Mouse (Mus musculus) liver, embryonic 14.5 days (tissue): ENCODE results near the gene Ankfy1.
A peak's percentile ranks its signal among the peaks of the same experiment; 100 is the strongest.

Experiments used
- CTCF ChIP-seq: IDR thresholded peaks from 2 replicates; pipeline ENCODE4 v1.5.1; 2016; ENCODE audit warnings: antibody characterized with exemption, low read depth, control low read depth
- EP300 ChIP-seq: IDR thresholded peaks from 2 replicates; pipeline ENCODE4 v1.6.1; 2016; ENCODE audit warnings: antibody characterized with exemption, low read depth

GRCm38 (mm10) chr11:72723871-72724270, 34.1 kb downstream of the Ankfy1 start:
- no peak for TF ChIP-seq EP300
- peak; percentile 50 for TF ChIP-seq CTCF
